Mouse (Mus musculus) myocyte (in vitro differentiated cells): ENCODE data around the gene Tmprss13. TPM values are rescaled to one million over a fixed set of nuclear protein-coding genes. Genes with fewer than 3 reads are reported as not detected.

ENCODE experiments used
- H3K27me3 ChIP-seq: one replicate; pipeline ENCODE4 v1.6.1; 2011; ENCODE audit not compliant: control insufficient read depth, insufficient read depth, insufficient read length
- H3K36me3 ChIP-seq: one replicate; pipeline ENCODE4 v1.6.1; 2011; ENCODE audit not compliant: control insufficient read depth, insufficient read depth
- H3K4me2 ChIP-seq: one replicate; pipeline ENCODE4 v1.6.1; 2011; ENCODE audit warnings: low read depth, control low read depth
- H3K4me3 ChIP-seq: one replicate; pipeline ENCODE4 v1.5.1; 2011; ENCODE audit warnings: mild to moderate bottlenecking, control low read depth, moderate library complexity
- H3K79me2 ChIP-seq: one replicate; pipeline ENCODE4 v1.6.1; 2011; ENCODE audit not compliant: control insufficient read depth, insufficient read depth
- H3ac ChIP-seq: one replicate; pipeline ENCODE4 v1.6.1; 2011; ENCODE audit not compliant: control insufficient read depth, insufficient read length
- CEBPB ChIP-seq: IDR thresholded peaks from 2 replicates; pipeline ENCODE4 v1.6.1; 2011; ENCODE audit warnings: mild to moderate bottlenecking, moderate library complexity; ENCODE audit not compliant: poor library complexity, insufficient read depth, severe bottlenecking
- E2F4 ChIP-seq: IDR thresholded peaks from one replicate; pipeline ENCODE4 v1.6.1; 2011; ENCODE audit warnings: mild to moderate bottlenecking, control low read depth, moderate library complexity; ENCODE audit not compliant: insufficient read depth
- MAX ChIP-seq: IDR thresholded peaks from one replicate; pipeline ENCODE4 v1.6.1; 2011; ENCODE audit warnings: low read depth, mild to moderate bottlenecking, control low read depth
- MYOD1 ChIP-seq, 3 experiments: IDR thresholded peaks; one replicate each; pipeline ENCODE4 v1.6.1; 2011; ENCODE audit warnings: control low read depth in 2 of 3, low read depth in 2 of 3, mild to moderate bottlenecking in 2 of 3, moderate library complexity in 1 of 3; ENCODE audit not compliant: insufficient read length in 2 of 3, control insufficient read depth in 1 of 3
- MYOG ChIP-seq, 3 experiments: IDR thresholded peaks; one replicate each; pipeline ENCODE4 v1.6.1; 2011; ENCODE audit warnings: control low read depth in 2 of 3, low read depth in 2 of 3, mild to moderate bottlenecking in 2 of 3; ENCODE audit not compliant: insufficient read length in 2 of 3, control insufficient read depth in 1 of 3, insufficient read depth in 1 of 3
- POLR2A ChIP-seq: IDR thresholded peaks from one replicate; pipeline ENCODE4 v1.6.1; 2011; ENCODE audit warnings: low read depth, mild to moderate bottlenecking, control low read depth, moderate library complexity; ENCODE audit not compliant: insufficient read length
- POLR2AphosphoS2 ChIP-seq: IDR thresholded peaks from one replicate; pipeline ENCODE4 v1.6.1; 2011; ENCODE audit warnings: low read depth, control low read depth; ENCODE audit not compliant: insufficient read length
- REST ChIP-seq: IDR thresholded peaks from one replicate; pipeline ENCODE4 v1.6.1; 2011; ENCODE audit warnings: mild to moderate bottlenecking, control low read depth, moderate library complexity; ENCODE audit not compliant: insufficient read depth, insufficient read length
- SRF ChIP-seq: IDR thresholded peaks from one replicate; pipeline ENCODE4 v1.6.1; 2011; ENCODE audit warnings: low read depth; ENCODE audit not compliant: control insufficient read depth, insufficient read length
- TCF12 ChIP-seq: IDR thresholded peaks from one replicate; pipeline ENCODE4 v1.6.1; 2011; ENCODE audit warnings: mild to moderate bottlenecking, control low read depth; ENCODE audit not compliant: poor library complexity, insufficient read depth, severe bottlenecking
- TCF3 ChIP-seq: IDR thresholded peaks from one replicate; pipeline ENCODE4 v1.6.1; 2011; ENCODE audit warnings: low read depth, control low read depth; ENCODE audit not compliant: insufficient read length
- USF1 ChIP-seq: IDR thresholded peaks from one replicate; pipeline ENCODE4 v1.6.1; 2011; ENCODE audit warnings: low read depth, mild to moderate bottlenecking, control low read depth, moderate library complexity
- polyA plus RNA-seq: library from polyadenylated mRNA; unstranded; fragments of >200 nt; fragmentation: generic; extraction: Trizol; gene quantifications from one replicate; pipeline ENCODE4 v1.2.1, GENCODE M21; 2012; ENCODE audit warnings: missing spikeins

The Tmprss13 gene
- polyA plus RNA-seq, 1 experiment, result not detected

DNA sequence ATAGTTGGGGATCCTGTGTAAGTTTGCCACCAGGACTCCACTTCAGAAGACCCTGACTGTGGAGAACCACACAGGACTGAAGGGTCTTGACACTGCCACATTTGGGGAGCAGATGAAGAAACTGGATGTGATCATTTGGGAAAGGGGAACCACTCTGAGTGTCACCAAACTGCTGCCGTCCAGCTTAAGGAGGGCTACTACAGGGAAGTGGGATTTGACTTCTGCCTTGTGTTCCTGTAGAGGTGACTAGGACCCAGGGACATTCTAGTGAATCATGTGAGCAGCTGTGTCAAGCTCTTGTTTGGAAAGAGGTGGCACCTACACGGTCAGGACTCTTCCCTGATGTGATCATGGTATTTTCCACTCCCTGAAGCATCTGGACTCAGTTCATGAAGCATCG, 5.0 kb upstream of the Tmprss13 start:
- Histone ChIP-seq H3K27me3 (peaks cover 20% of the 10 kb centered on the region), H3K36me3 (no peaks in the 10 kb centered on the region), H3K4me2 (no peak overlapping the region), H3K4me3 (no peak overlapping the region), H3K79me2 (no peaks in the 10 kb centered on the region), H3ac (no peak overlapping the region)
- no peak for TF ChIP-seq E2F4
- TF ChIP-seq POLR2A, result no peak
- TF ChIP-seq USF1, result no peak
- TF ChIP-seq SRF, result no peak
- no peak for TF ChIP-seq MYOD1 (IDR thresholded peaks at IDR 0.05; ENCODE audit: control insufficient read depth in 1 of 3, insufficient read length in 2 of 3, low read depth in 2 of 3)
- no peak for TF ChIP-seq MAX
- TF ChIP-seq TCF3, result no peak
- no peak for TF ChIP-seq CEBPB
- no peak for TF ChIP-seq REST
- no peak for TF ChIP-seq POLR2AphosphoS2
- no peak for TF ChIP-seq MYOG (IDR thresholded peaks at IDR 0.05; ENCODE audit: control insufficient read depth in 1 of 3, insufficient read depth in 1 of 3, insufficient read length in 2 of 3, low read depth in 2 of 3)
- no peak for TF ChIP-seq TCF12

DNA sequence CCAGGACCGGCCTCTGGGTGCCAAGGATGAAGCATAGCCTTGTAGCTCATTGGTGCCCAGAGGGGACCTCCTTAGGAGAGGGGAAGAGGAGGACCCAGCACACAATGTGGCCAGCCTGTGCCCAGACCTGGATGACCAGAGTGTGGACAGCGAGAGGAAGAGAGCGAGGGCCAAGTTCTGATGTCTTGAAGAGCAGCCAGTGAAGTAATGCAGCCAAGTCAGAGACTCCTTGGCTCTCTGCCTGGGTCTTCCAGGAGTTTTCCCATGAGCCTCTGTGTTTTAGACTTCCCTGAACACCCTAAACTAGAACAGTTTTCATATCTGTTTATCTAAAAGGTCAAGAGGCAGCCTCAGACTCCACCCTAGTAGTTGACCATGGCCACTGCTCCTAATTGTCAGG, 1.3 kb upstream of the Tmprss13 start:
- no peak for TF ChIP-seq POLR2A
- no peak for TF ChIP-seq TCF3
- TF ChIP-seq USF1, result no peak
- no peak for TF ChIP-seq MYOD1 (IDR thresholded peaks at IDR 0.05; ENCODE audit: control insufficient read depth in 1 of 3, insufficient read length in 2 of 3, low read depth in 2 of 3)
- TF ChIP-seq SRF, result no peak
- TF ChIP-seq POLR2AphosphoS2, result no peak
- no peak for TF ChIP-seq E2F4
- TF ChIP-seq REST, result no peak
- no peak for TF ChIP-seq TCF12
- no peak for TF ChIP-seq MAX
- TF ChIP-seq MYOG (IDR thresholded peaks at IDR 0.05; ENCODE audit: control insufficient read depth in 1 of 3, insufficient read depth in 1 of 3, insufficient read length in 2 of 3, low read depth in 2 of 3), result no peak
- TF ChIP-seq CEBPB, result no peak
- H3K4me2 ChIP-seq, result no peak overlapping the region
- no peaks in the 10 kb centered on the region for H3K36me3 ChIP-seq
- H3ac ChIP-seq, result no peak overlapping the region
- H3K79me2 ChIP-seq, result no peaks in the 10 kb centered on the region
- no peak overlapping the region for H3K4me3 ChIP-seq
- H3K27me3 ChIP-seq, result peaks cover 15% of the 10 kb centered on the region

DNA sequence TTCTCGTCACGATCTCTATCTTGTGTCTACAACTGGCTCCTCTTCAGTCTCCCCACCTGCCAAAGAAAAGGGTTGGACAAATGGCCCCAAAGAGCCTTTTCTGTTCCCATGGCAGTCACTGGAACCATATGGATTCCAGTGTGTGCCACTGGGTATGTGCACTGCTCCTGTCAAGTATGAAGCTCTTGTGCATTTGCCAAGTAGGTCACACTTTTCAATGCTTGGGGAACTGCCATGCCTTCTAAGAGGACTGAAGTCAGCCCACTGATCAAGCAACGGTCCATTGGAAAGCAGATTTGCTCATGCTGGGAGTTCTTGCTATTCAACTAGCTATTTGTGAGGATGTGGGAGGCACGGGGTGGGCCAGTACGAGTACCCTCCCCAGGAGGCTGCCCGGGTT, 2.6 kb downstream of the Tmprss13 start:
- H3K4me2 ChIP-seq, result no peak overlapping the region
- H3K4me3 ChIP-seq, result no peak overlapping the region
- peaks cover 11% of the 10 kb centered on the region for H3K27me3 ChIP-seq
- TF ChIP-seq MYOD1 (IDR thresholded peaks at IDR 0.05; ENCODE audit: control insufficient read depth in 1 of 3, insufficient read length in 2 of 3, low read depth in 2 of 3) (no peak), SRF (no peak), REST (no peak), POLR2AphosphoS2 (no peak), E2F4 (no peak), TCF3 (no peak), CEBPB (no peak), TCF12 (no peak), MAX (no peak), USF1 (no peak), POLR2A (no peak), MYOG (IDR thresholded peaks at IDR 0.05; ENCODE audit: control insufficient read depth in 1 of 3, insufficient read depth in 1 of 3, insufficient read length in 2 of 3, low read depth in 2 of 3) (no peak)
- H3K36me3 ChIP-seq, result no peaks in the 10 kb centered on the region
- no peak overlapping the region for H3ac ChIP-seq
- no peaks in the 10 kb centered on the region for H3K79me2 ChIP-seq

DNA sequence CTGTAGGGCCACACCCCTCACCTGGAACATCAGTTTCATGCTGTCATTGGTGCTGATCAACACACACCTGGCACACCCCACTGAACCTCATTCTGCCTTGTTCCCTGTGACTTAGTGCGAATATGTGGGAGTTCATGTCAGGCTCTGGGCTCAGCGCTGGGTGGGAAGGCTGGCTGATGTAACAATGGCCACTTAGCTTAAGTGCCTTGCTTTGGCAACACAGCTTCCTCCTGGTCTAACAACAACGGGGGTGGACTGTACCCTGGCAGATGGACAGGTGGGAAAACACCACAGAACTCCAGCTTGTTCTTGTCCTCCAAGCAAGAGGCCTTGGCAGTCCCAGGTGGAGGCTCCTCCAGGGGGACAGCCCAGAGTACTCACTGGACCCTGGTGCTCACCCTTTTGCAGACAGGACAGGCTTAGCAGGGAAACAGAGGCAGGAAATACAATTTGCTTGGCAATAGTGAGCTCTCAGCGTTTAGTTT, 3.1 kb downstream of the Tmprss13 start:
- TF ChIP-seq MAX (no peak), E2F4 (no peak), REST (no peak), USF1 (no peak), TCF12 (no peak), POLR2AphosphoS2 (no peak), POLR2A (no peak)
- Histone ChIP-seq H3K36me3 (no peaks in the 10 kb centered on the region), H3K79me2 (no peaks in the 10 kb centered on the region), H3K4me3 (no peak overlapping the region), H3K27me3 (peaks cover 10% of the 10 kb centered on the region), H3ac (no peak overlapping the region), H3K4me2 (no peak overlapping the region)

DNA sequence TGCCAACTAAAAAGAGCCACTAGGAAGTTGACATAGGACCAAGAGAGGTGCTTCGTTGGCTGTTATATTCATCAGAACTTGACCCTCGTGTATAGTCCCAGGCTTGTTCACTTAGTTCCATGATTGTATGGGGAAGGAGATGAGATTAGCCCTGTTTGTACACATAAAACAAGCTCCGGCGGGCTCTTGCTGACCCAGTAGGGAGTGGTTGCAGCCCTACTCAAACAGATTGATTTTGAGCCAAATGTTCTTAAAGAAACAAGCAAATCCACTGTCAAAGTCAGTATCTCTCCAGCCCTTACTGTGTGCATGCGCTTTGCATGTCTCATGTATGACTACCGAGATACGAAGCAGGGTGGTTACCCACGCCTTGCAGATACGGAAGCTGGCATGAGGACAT, 7.5 kb downstream of the Tmprss13 start:
- no peaks in the 10 kb centered on the region for H3K36me3 ChIP-seq
- TF ChIP-seq MAX (no peak), TCF3 (no peak), TCF12 (no peak), POLR2AphosphoS2 (no peak), USF1 (no peak), CEBPB (no peak), MYOG (IDR thresholded peaks at IDR 0.05; ENCODE audit: control insufficient read depth in 1 of 3, insufficient read depth in 1 of 3, insufficient read length in 2 of 3, low read depth in 2 of 3) (no peak), REST (no peak), MYOD1 (IDR thresholded peaks at IDR 0.05; ENCODE audit: control insufficient read depth in 1 of 3, insufficient read length in 2 of 3, low read depth in 2 of 3) (no peak), E2F4 (no peak), SRF (no peak), POLR2A (no peak)
- no peaks in the 10 kb centered on the region for H3K79me2 ChIP-seq
- H3K27me3 ChIP-seq, result no peaks in the 10 kb centered on the region
- H3ac ChIP-seq, result no peak overlapping the region
- H3K4me3 ChIP-seq, result no peak overlapping the region
- no peak overlapping the region for H3K4me2 ChIP-seq
